Mouse (Mus musculus): ENCODE data around the gene Ssmem1.

DNA sequence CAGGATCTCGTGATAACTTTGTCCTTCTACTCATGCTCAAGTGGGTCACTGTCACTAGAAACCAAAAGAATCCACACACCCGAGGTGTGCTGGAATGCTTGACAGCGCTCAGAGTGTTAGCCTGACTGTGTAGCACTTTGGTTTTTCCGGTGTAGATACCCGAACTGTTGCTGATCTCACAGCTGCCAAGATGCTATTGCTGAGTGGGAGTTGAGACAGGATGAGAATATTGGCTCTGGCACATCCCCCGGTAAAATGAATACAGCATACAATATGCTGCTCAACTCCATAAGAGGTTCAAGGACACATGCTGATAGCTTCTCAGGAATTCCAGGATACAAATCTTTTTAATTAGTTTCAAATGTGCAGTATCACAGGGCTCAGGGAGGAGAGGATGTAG lies 19.2 kb downstream of the Ssmem1 start:
- TF ChIP-seq POLR2A (IDR thresholded peaks at IDR 0.05; ENCODE audit: insufficient read length, low read depth) (no peak), TCF3 (IDR thresholded peaks at IDR 0.05; ENCODE audit: insufficient read length, low read depth) (no peak), MAX (IDR thresholded peaks at IDR 0.05; ENCODE audit: low read depth) (no peak), E2F4 (IDR thresholded peaks at IDR 0.05; ENCODE audit: insufficient read depth) (no peak), TCF12 (IDR thresholded peaks at IDR 0.05; ENCODE audit: insufficient read depth, poor library complexity, severe bottlenecking) (no peak), USF1 (IDR thresholded peaks at IDR 0.05; ENCODE audit: low read depth) (no peak)
